Mouse (Mus musculus) spleen, embryonic (tissue): ENCODE data around the gene Lca5l.

Experiments used
- CTCF ChIA-PET: fragments of 350-600 bp; sonication (Branson Sonifier 250); formaldehyde crosslinking; loops from one replicate; lab custom pipeline; 2022; lab: Charles Lee

Lca5l gene

DNA sequence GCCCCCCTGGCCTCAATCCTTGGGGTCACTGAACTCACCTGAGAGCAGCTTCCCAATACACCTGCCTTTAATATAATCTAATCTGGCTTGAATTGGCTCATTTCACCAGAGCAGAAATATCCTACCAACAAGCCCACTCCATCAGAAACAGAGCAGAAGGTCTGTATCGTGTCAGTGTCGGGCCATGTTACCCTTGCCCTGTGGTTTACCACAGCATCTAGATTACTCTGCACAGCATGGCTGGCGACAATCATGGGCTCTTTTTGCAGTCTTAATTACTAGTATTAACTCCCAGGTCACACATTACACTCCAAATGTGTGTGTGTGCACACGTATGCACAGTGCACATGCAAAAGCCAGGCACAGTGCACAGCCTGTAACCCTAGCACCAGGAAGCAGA lies 23.2 kb downstream of the Lca5l start:
- CTCF ChIA-PET: no interaction called here

DNA sequence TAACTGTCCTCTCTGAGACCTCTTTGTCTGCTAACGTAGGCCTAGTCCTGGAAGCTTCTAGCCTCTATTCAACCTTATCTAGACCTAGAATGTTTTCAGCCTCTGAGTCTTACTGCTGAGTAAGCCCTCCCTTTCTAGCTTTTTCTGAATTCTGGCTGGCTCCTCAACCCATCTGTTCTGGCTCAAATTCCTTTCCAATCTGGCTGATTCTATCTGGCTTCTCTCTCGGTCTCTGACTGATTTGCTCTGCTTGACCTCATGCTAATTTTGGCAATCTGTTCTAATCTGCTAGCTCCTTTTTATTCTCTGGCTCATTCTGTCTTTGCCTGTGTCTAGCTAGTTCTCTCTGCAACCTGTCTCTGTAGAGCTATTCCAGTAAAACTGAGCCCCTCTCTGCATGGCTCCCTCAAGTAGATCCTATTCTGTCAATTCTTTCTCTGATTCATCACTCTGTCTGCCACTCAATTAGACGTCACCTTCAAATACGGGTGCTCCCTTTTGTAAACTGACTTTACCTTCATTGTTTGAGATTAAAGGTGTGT lies 26.3 kb downstream of the Lca5l start:
- CTCF ChIA-PET: no interaction called here

DNA sequence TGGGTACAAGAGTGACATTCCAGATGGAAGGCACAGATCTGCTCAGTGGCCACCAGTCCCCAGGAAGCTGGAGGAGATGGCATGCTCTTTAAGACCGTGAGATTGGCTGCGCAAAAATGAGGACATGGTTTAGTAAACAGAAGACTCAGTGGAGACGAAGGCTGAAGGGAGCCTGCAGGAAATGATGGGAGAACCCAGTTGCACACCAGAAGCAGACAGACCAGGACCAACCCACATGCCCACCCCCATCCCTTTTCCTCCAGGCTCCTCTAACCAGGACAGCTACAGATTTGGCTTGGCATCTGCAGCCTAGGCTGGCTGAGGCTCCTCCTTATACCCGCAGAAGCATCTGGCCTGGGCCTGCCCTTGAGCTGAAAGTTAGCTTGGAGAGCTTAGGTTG lies 30.7 kb downstream of the Lca5l start:
- CTCF ChIA-PET: interaction anchor here (0.6 kb wide), 1 partner anchor 12 kb away, joined by 4 read pairs; no protein-coding TSS in a partner anchor

DNA sequence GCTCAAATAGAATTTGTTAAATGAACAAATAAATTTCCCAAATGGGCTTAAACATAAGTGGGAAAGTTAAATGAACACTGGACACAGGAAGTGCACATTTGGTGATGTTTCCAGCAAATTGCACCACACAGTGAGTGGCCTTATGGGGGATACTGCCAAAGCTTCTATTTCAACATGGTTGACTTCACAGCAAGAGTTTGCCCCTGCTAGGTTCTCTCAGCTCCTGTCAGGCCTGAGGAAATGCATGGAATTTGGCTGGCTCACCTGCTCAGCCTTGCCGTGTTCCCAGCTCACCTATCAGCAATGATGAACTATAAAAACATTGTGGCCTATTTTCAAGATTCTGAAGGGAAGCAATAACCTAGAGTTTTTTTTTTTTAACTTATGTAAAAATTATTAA lies 31.1 kb downstream of the Lca5l start:
- CTCF ChIA-PET: no interaction called here

DNA sequence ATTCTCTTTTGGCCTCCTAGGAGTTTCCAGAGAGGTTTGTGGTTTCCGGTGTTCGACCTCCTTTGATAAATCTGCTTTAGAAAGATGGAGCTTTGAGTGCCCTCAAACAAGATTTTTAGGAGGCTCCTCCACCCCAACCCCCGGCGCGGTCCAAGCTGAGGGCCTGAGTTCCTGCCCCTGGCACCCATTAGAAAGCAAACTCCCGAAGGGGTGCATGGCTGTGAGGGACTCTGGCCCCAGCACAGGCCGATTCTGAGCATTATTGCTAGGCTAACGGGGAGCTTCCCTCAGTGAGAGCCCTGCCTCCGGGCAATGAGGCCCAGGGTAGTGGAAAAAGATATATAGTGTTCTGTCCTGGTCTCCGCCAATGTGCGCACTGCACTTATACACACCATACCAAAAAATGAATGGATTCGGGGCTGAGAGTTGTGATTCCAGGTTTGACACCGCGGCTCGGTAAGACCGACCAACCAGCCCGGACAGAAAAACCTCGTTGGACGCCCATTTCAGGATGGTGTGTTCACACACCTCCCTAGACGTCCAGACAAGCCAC lies 32.2 kb downstream of the Lca5l start:
- CTCF ChIA-PET: interaction anchor here (0.6 kb wide), 1 partner anchor 71 kb away, joined by 9 read pairs; no protein-coding TSS in a partner anchor

DNA sequence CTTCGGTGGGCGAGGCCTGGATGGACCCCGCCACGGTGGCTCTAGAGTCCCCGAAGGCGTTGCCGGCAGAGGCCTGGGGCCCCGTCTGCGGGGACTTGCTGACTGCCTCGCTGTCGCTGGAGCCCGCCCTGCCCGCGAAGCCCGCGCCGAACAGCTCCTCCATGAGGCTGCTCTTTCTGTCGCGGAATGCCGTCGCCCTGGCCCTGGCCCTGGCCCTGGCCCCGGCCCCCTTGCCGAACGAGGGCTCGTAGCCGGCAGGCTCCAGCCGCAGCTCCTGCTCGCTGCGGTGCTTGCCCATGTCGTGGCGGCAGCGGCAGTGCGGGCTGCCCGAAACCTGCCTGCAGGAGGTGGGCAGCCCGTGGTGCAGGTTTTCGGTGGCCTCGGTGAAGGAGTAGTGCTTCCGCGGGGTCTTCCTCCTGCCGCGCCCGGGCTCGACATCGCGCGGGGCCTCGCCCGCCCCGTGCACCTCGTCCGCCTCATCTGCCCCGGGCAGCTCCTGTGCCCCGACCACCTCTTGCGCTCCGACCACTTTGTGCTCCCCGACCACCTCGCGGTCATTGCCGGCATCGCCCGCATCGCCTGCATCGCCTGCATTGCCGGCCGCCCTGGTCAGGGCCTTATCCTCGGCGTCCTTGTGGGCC lies 32.9 kb downstream of the Lca5l start:
- CTCF ChIA-PET: interaction anchor here (0.6 kb wide), 1 partner anchor 71 kb away, joined by 9 read pairs; no protein-coding TSS in a partner anchor

DNA sequence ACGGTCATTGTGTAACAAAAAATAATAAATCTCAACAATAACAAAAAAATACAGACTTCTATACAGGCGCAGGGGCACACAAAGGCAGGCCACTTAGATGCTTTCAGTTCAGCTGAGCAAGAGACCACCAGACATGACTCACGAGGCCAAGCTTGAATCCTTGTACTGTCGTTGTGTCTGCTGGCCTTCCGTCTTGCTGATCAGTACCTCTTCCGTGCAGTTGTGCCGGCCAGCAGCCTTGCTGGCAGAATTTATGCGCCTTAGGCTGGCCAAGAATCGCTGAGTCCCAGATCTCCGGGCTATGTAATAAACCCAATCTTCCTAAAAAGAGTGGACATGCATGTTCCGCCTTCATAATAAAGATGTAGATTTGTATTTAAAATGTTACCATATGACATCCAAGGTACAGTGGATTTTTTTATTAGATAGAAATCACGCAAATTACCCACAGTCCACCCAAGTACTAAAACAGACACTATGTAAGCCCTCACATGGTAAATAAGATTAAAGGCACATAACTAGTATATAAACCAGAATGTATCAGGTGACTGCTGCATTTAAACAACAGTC lies 33.5 kb downstream of the Lca5l start:
- CTCF ChIA-PET: no interaction called here

DNA sequence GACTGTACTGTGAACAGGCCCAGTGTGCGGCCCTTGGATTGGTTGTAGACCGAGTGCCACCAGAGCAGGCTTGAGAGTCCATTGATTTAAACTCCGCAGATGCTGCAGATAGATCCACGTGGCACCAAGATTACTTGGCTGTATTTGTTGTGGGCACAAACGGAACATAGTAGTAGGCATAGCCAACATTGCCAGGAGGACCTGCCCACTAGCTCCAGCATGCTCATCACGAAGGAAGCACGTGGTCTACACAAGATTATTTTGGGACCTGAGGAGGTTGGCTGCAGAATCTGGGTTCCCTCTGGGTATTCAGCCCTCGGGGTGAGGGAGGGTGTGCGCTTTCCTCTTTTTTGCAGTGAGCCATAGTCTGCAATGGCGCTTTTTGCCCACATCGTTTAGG lies 34.9 kb downstream of the Lca5l start:
- CTCF ChIA-PET: interaction anchor here (0.6 to 0.7 kb wide), 2 partner anchors 103 to 509 kb away, joined by 3 read pairs; no protein-coding TSS in a partner anchor

DNA sequence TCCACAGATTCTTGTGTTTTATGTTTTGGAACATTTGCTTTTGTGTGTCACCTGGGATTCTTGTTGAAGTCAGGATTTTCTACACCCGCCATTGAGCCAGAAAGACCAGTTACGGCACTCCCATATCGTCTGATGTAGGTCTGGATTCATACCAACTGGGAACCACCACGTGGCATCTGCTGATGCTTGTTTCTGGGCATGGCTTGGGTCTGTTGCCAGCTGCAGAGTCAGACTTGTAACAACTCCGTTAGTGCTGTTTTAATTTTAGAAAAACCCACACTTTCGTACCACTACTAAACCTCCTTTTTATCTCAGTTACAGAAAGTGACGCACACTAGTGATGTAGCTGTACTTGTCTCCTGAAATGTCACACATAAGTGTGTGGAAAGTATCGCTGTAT lies 36.1 kb downstream of the Lca5l start:
- CTCF ChIA-PET: no interaction called here

DNA sequence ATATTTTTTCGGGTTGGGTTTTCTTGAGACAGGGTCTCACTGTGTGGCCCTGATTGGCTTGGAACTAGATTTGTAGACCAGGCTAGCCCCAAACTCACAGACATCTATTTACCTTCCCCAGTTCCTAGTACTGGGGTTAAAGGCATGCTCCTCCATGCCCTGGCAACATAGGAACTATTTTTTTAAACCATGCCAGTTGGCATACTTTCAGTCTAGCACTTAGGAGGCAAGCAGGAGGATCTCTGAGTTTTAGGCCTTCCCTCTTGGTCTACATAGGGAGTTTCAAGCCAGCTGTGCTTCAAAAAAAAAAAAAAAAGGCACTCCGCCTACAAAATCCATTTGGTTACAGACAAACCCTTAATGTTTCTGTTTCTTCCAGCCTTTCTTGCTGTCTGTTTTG lies 37.6 kb downstream of the Lca5l start:
- CTCF ChIA-PET: no interaction called here

DNA sequence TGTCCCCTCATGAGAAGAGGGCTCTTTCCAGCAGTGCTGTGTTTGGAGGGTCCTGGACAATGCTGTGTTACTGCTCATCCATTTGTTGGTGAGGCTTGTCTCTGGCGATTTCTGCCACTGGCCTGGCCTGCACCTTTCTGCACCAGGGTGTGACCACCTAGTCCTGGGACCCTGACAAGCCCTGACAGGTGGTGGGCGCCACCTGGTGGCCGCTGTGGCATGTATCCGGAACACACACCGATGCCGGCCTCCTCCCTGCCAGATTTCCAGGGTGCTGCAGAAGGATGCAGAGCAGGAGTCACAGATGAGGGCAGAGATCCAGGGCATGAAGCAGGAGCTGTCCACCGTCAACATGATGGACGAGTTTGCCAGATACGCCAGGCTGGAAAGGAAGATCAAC lies 40.5 kb downstream of the Lca5l start:
- CTCF ChIA-PET: interaction anchor here (0.5 to 1.0 kb wide), 2 partner anchors 121 to 213 kb away, joined by 3 to 4 read pairs; no protein-coding TSS in a partner anchor

DNA sequence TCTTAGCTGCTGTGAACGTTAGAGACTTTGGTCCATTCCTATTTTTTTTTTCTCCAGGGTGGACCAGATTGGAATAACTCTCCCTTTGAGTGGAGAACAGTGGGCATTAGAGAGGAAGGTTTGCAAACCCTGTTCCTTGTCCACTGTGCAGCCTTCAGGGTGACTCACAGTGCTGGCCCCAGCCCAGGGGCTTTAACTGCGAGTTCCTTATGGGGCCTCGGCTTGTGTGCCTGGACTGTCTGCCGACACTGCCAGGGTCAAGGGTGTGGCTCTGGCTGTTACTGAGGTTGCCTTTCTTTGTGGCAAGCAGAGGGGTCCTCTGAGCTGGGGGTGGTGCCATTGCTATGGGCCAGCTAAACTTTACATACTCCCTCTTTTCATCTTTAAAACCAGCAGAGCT lies 41.1 kb downstream of the Lca5l start:
- CTCF ChIA-PET: interaction anchor here (1.0 kb wide), 1 partner anchor 120 kb away, joined by 3 read pairs; no protein-coding TSS in a partner anchor

DNA sequence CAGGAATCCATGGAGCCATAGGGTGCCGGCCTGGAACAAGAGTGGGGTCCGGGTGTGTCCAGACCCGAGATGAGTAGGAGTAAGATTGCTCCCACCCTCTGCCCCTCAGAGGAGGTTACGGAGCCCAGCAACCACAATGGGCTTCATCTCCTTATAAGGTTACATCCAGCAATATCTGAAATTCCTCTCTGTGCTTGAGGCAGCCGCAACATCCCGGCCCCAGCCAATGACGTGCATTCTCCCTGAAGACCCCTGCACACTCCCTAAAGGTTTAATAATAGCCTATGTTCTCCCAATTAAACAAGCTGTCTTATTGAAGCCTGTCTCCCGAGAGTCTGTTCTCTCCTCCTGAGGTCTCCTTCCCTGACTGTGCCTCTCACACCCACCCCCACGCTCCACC lies 42.8 kb downstream of the Lca5l start:
- CTCF ChIA-PET: interaction anchor here (0.5 to 0.7 kb wide), 2 partner anchors 13 to 229 kb away, joined by 4 to 17 read pairs; no protein-coding TSS in a partner anchor

DNA sequence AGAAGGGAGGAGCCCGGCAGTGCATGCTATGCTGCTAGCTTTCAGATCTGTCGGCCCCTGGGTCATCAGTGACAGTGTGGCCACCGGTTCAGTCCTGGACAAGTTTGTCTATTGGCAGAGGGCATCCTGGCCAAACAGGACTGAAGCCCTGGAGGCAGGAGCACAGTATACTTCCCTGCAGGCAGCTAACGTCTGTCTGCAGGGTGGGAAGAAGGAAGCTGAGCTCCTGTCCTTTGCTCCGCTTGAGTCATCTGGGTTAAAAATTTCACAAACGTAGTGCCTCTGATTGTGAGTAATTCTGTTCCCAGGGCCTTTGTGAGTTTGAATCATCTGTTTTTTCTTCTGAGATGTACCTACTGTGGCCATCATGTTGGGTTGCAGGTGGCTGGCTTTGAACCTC lies 43.2 kb downstream of the Lca5l start:
- CTCF ChIA-PET: interaction anchor here (0.7 kb wide), 2 partner anchors 21 to 229 kb away, joined by 4 to 17 read pairs; no protein-coding TSS in a partner anchor

DNA sequence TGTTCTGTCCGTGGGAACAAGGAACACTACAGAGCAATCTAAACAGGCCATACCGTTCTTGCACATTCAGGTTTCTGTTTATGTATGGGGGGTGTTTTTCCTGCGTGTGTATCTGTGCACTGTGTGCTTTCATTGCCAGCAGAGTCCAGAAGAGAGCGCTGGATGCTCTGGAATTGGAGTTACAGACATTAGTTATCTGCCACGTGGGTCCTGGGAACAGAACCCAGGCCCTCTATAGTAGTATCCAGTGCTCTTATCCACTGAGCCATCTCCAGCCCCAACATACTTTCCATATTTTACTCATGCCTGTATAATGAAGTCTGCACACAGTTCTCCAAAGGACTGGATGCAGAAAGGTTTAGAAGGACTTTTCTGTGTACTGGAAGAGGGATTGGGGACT lies 46.3 kb downstream of the Lca5l start:
- CTCF ChIA-PET: interaction anchor here (0.9 kb wide), 1 partner anchor 27 kb away, joined by 3 read pairs; no protein-coding TSS in a partner anchor

DNA sequence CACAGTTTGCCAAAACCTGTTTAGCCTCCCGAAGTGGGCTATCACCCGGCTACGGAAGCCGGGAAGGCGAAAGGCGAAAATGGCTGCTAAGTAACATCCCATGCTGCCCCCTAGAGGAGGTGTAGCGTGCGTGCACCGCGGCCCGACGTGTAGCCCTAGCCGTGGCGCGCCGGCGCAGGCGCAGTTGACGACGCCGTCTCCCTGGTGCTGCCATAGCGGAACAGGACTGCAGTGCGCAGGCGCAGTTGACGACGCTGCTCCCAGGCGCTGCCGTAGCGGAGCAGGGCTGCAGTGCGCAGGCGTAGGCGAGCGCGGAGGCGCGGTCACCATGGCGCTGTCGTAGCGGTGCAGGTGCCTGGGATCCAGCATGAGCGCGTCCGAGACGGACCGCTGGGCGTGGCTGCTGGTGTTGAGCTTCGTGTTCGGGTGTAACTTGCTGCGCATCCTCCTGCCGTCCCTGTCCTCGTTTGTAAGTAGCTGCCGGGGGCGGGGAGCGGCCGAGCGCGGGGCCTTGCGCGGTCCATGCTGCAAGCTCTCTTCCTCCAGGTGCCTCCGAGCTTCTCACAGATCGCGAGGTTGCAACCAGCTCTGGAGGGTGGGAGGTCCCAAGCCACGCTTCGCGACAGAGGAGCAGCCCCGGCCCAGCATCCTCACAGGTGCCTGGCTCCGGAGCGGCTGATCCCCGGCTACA lies 46.8 kb downstream of the Lca5l start, which contains the start of gene Wrb:
Wrb (plus strand) TSS at position 298 of the 691 bp plus-strand sequence.
- CTCF ChIA-PET: interaction anchor here (0.7 to 0.9 kb wide), 2 partner anchors 26 to 103 kb away, joined by 3 read pairs; no protein-coding TSS in a partner anchor

DNA sequence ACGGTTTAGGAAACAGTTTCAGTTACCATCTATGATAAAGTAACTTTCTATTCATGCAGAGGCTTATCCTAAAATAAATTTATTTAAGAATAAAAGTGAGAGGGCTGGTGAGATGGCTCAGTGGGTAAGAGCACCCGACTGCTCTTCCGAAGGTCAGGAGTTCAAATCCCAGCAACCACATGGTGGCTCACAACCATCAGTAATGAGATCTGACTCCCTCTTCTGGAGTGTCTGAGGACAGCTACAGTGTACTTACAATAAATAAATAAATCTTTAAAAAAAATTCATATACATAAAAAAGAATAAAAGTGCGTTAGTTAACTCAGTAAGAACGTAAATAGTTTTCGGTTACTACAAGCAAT lies 47.3 kb downstream of the Lca5l start:
- CTCF ChIA-PET: interaction anchor here (0.7 kb wide), 1 partner anchor 104 kb away, joined by 3 read pairs; no protein-coding TSS in a partner anchor

DNA sequence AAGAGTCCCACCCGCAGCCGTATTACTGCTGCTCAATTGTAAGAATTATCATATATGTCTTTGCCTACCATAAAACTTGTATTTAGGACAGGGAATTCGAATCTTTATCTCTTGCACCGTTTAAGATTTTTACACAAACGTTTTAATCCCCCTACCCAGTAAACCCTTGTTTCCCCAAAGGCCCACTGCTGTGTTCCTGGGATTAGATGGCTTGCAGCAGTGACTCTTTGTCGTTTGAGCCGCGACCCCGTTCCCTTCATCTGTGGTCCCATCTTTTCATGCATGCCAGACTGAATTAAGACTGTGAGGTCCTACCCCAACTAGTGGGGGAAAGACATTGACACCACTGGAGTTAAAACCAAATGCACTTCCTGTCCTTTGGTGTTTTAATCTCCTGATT lies 63.6 kb downstream of the Lca5l start:
- CTCF ChIA-PET: no interaction called here

DNA sequence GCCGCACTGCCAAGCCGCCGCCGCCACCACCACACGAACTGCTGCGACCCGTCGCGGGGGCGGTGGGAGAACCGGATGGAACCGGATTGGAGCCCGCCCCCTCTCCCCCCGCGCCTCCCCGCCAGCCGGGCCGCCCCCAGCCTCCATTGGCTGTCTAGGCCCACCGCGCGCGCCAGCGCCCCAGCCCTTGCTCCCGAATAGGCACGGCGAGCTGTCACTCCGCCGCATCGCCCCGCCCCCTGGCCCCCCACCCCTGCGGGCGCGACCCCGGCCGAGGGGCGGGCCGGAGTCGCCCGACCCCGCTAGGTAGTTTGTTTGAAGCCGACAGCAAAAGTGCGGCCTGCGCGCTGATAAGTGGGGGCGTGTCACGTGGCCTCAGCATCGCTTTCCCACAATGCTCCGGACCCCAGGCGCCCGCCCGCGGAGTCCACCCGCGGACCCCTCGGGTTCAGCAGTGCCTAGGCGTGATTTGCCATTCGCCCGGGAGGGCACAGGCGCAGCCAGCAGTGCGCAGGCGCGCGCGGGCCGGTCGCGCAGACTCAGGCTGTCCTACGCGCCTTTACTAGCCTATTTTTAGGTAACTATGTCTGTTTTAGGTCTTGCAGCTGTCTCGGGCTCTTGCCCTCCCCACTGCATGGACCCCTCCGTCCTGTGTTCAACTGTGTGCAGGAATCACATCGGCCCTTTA lies 64.3 kb downstream of the Lca5l start, which contains the start of gene Hmgn1:
Hmgn1 (minus strand) TSS at position 73 of the 688 bp plus-strand sequence.
- CTCF ChIA-PET: interaction anchor here (0.5 to 0.7 kb wide), 3 partner anchors 8 to 97 kb away, joined by 3 to 7 read pairs (median 4); no protein-coding TSS in a partner anchor

DNA sequence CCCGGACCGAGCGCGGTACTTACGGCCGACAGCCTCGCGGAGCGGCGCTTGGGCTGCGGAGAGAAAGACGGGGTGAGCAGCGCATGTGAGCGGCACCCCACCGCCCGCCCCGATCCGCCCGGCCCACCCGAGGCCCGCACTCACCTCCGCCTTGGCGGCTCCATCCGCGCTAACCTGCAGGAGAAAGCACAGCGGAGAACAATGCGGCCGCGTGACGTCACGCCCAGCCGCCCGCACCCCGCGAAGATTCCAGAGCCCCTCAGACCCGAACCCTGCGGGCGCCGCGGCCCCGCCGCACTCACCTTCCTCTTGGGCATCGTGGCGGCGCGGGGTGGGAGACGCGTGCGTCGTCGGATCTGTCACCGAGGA lies 64.8 kb downstream of the Lca5l start:
- CTCF ChIA-PET: interaction anchor here (0.7 kb wide), 1 partner anchor 96 kb away, joined by 7 read pairs; no protein-coding TSS in a partner anchor
